Mouse (Mus musculus): Measurements from ENCODE around the gene Myo3b. TPM values are rescaled to one million over a fixed set of nuclear protein-coding genes. Genes with fewer than 3 reads are reported as not detected.

Gene Myo3b
- polyA plus RNA-seq, 1 experiment = under 0.01 TPM

GRCm38 (mm10) chr2:70091801-70092522, 53.0 kb downstream of the Myo3b start:
- Histone ChIP-seq H3K36me3 (ENCODE audit: control insufficient read depth) (no peaks in the 10 kb centered on the region), H3K4me3 (replicated peaks) (no peak overlapping the region), H3K9me3 (ENCODE audit: control insufficient read depth, low read length) (no peaks in the 10 kb centered on the region), H3K4me1 (ENCODE audit: control insufficient read depth) (no peaks in the 10 kb centered on the region), H3K27me3 (ENCODE audit: control insufficient read depth) (no peaks in the 10 kb centered on the region; the same call in 1 of the 2 replicates)
- no peak for TF ChIP-seq TAL1 (IDR thresholded peaks at IDR 0.05; ENCODE audit: low read length)
- TF ChIP-seq GATA1 (IDR thresholded peaks at IDR 0.05; ENCODE audit: low read length) = no peak

- Histone ChIP-seq H3K4me3 (replicated peaks) (no peak overlapping the region), H3K36me3 (ENCODE audit: control insufficient read depth) (no peaks in the 10 kb centered on the region), H3K9me3 (ENCODE audit: control insufficient read depth, low read length) (no peaks in the 10 kb centered on the region), H3K4me1 (ENCODE audit: control insufficient read depth) (no peaks in the 10 kb centered on the region), H3K27me3 (ENCODE audit: control insufficient read depth) (no peaks in the 10 kb centered on the region; the same call in 1 of the 2 replicates)
- TF ChIP-seq TAL1 (IDR thresholded peaks at IDR 0.05; ENCODE audit: low read length) = no peak
- TF ChIP-seq GATA1 (IDR thresholded peaks at IDR 0.05; ENCODE audit: low read length) = no peak
Measured at GRCm38 (mm10) chr2:70092665-70093064, 53.7 kb downstream of the Myo3b start.

GRCm38 (mm10) chr2:70094446-70094845, 55.5 kb downstream of the Myo3b start:
- H3K9me3 ChIP-seq (ENCODE audit: control insufficient read depth, low read length) = no peaks in the 10 kb centered on the region
- H3K4me1 ChIP-seq (ENCODE audit: control insufficient read depth) = no peaks in the 10 kb centered on the region
- no peak overlapping the region for H3K4me3 ChIP-seq (replicated peaks)
- H3K27me3 ChIP-seq (ENCODE audit: control insufficient read depth) = no peaks in the 10 kb centered on the region; the same call in 1 of the 2 replicates
- TF ChIP-seq TAL1 (IDR thresholded peaks at IDR 0.05; ENCODE audit: low read length) = no peak
- no peak for TF ChIP-seq GATA1 (IDR thresholded peaks at IDR 0.05; ENCODE audit: low read length)
- no peaks in the 10 kb centered on the region for H3K36me3 ChIP-seq (ENCODE audit: control insufficient read depth)

GRCm38 (mm10) chr2:70097229-70098095, 58.5 kb downstream of the Myo3b start:
- no peaks in the 10 kb centered on the region for H3K9me3 ChIP-seq (ENCODE audit: control insufficient read depth, low read length)
- no peak for TF ChIP-seq GATA1 (IDR thresholded peaks at IDR 0.05; ENCODE audit: low read length)
- no peak for TF ChIP-seq TAL1 (IDR thresholded peaks at IDR 0.05; ENCODE audit: low read length)
- no peak overlapping the region for H3K4me3 ChIP-seq (replicated peaks)
- no peaks in the 10 kb centered on the region for H3K36me3 ChIP-seq (ENCODE audit: control insufficient read depth)
- H3K4me1 ChIP-seq (ENCODE audit: control insufficient read depth) = no peaks in the 10 kb centered on the region
- no peaks in the 10 kb centered on the region for H3K27me3 ChIP-seq (ENCODE audit: control insufficient read depth)

GRCm38 (mm10) chr2:70099459-70099858, 60.5 kb downstream of the Myo3b start:
- TF ChIP-seq GATA1 (IDR thresholded peaks at IDR 0.05; ENCODE audit: low read length) (no peak), TAL1 (IDR thresholded peaks at IDR 0.05; ENCODE audit: low read length) (no peak)
- Histone ChIP-seq H3K27me3 (ENCODE audit: control insufficient read depth) (no peaks in the 10 kb centered on the region), H3K36me3 (ENCODE audit: control insufficient read depth) (no peaks in the 10 kb centered on the region), H3K4me3 (replicated peaks) (no peak overlapping the region), H3K4me1 (ENCODE audit: control insufficient read depth) (no peaks in the 10 kb centered on the region), H3K9me3 (ENCODE audit: control insufficient read depth, low read length) (no peaks in the 10 kb centered on the region)

GRCm38 (mm10) chr2:70105286-70106030, 66.5 kb downstream of the Myo3b start:
- no peaks in the 10 kb centered on the region for H3K36me3 ChIP-seq (ENCODE audit: control insufficient read depth)
- H3K4me1 ChIP-seq (ENCODE audit: control insufficient read depth) = no peaks in the 10 kb centered on the region
- no peak for TF ChIP-seq TAL1 (IDR thresholded peaks at IDR 0.05; ENCODE audit: low read length)
- TF ChIP-seq GATA1 (IDR thresholded peaks at IDR 0.05; ENCODE audit: low read length) = no peak
- no peaks in the 10 kb centered on the region for H3K27me3 ChIP-seq (ENCODE audit: control insufficient read depth)
- no peaks in the 10 kb centered on the region for H3K9me3 ChIP-seq (ENCODE audit: control insufficient read depth, low read length)
- no peak overlapping the region for H3K4me3 ChIP-seq (replicated peaks)

GRCm38 (mm10) chr2:70109010-70109409, 70.1 kb downstream of the Myo3b start:
- no peak overlapping the region for H3K4me3 ChIP-seq (replicated peaks)
- no peaks in the 10 kb centered on the region for H3K27me3 ChIP-seq (ENCODE audit: control insufficient read depth)
- H3K36me3 ChIP-seq (ENCODE audit: control insufficient read depth) = no peaks in the 10 kb centered on the region
- H3K4me1 ChIP-seq (ENCODE audit: control insufficient read depth) = no peaks in the 10 kb centered on the region
- H3K9me3 ChIP-seq (ENCODE audit: control insufficient read depth, low read length) = no peaks in the 10 kb centered on the region
- no peak for TF ChIP-seq GATA1 (IDR thresholded peaks at IDR 0.05; ENCODE audit: low read length)
- TF ChIP-seq TAL1 (IDR thresholded peaks at IDR 0.05; ENCODE audit: low read length) = no peak

- Histone ChIP-seq H3K4me1 (ENCODE audit: control insufficient read depth) (no peaks in the 10 kb centered on the region), H3K36me3 (ENCODE audit: control insufficient read depth) (no peaks in the 10 kb centered on the region), H3K9me3 (ENCODE audit: control insufficient read depth, low read length) (no peaks in the 10 kb centered on the region), H3K27me3 (ENCODE audit: control insufficient read depth) (no peaks in the 10 kb centered on the region), H3K4me3 (replicated peaks) (no peak overlapping the region)
- no peak for TF ChIP-seq TAL1 (IDR thresholded peaks at IDR 0.05; ENCODE audit: low read length)
- no peak for TF ChIP-seq GATA1 (IDR thresholded peaks at IDR 0.05; ENCODE audit: low read length)
Measured at GRCm38 (mm10) chr2:70113798-70114782, 75.2 kb downstream of the Myo3b start.

All from erythroblast, embryonic 14.5 days (primary cell).